Mouse (Mus musculus) kidney, adult 8-10 months (tissue): ENCODE results near the gene Gm40193.
"Not testable (repeated sequence)": the region's sequence is repeated elsewhere in the genome, so short reads cannot be mapped to it uniquely, and the experiment has no call there.

ENCODE experiments used
- DNase-seq, 2 experiments: peaks; one replicate each; pipeline ENCODE4 v3.0.0; 2022

Gene Gm40193

GRCm38 (mm10) chr11:70532839-70533238, at the start of gene Gm40193:
Gm40193 (minus strand) TSS chr11:70532939.
- DNase-seq: no peak

GRCm38 (mm10) chr11:70582196-70582595, 49.5 kb upstream of the Gm40193 start:
- DNase-seq: no peak

GRCm38 (mm10) chr11:70580921-70581320, 48.2 kb upstream of the Gm40193 start:
- no peak for DNase-seq

- no peak for DNase-seq
Measured at GRCm38 (mm10) chr11:70580358-70580720, 47.6 kb upstream of the Gm40193 start.

- no peak for DNase-seq
Measured at GRCm38 (mm10) chr11:70579710-70580357, 47.1 kb upstream of the Gm40193 start.

GRCm38 (mm10) chr11:70578962-70579361, 46.2 kb upstream of the Gm40193 start:
- no peak for DNase-seq

- DNase-seq: no peak
Measured at GRCm38 (mm10) chr11:70577201-70577600, 44.5 kb upstream of the Gm40193 start.

GRCm38 (mm10) chr11:70573872-70574271, 41.1 kb upstream of the Gm40193 start:
- no peak for DNase-seq

- no peak for DNase-seq
Measured at GRCm38 (mm10) chr11:70572348-70572902, 39.7 kb upstream of the Gm40193 start.

- no peak for DNase-seq
Measured at GRCm38 (mm10) chr11:70571641-70572040, 38.9 kb upstream of the Gm40193 start.

GRCm38 (mm10) chr11:70570614-70571013, 37.9 kb upstream of the Gm40193 start:
- not testable (repeated sequence) for DNase-seq

- no peak for DNase-seq
Measured at GRCm38 (mm10) chr11:70566586-70566985, 33.8 kb upstream of the Gm40193 start.

GRCm38 (mm10) chr11:70564276-70564873, 31.6 kb upstream of the Gm40193 start:
- peak; percentile 64 to 82 for DNase-seq

- DNase-seq: peak; percentile 45 to 60
Measured at GRCm38 (mm10) chr11:70563470-70564275, 30.9 kb upstream of the Gm40193 start.

- DNase-seq: no peak
Measured at GRCm38 (mm10) chr11:70562995-70563469, 30.3 kb upstream of the Gm40193 start.

GRCm38 (mm10) chr11:70562287-70562994, 29.7 kb upstream of the Gm40193 start, which contains the start of gene Mink1:
Mink1 (plus strand) TSS chr11:70562881.
- peak; percentile 91 to 94 for DNase-seq

GRCm38 (mm10) chr11:70561937-70562286, 29.2 kb upstream of the Gm40193 start:
- DNase-seq: no peak

- DNase-seq: peak in 1 of 2 experiments; percentile 23
Measured at GRCm38 (mm10) chr11:70557545-70557944, 24.8 kb upstream of the Gm40193 start.

- no peak for DNase-seq
Measured at GRCm38 (mm10) chr11:70553940-70554339, 21.2 kb upstream of the Gm40193 start.

GRCm38 (mm10) chr11:70551526-70551925, 18.8 kb upstream of the Gm40193 start:
- no peak for DNase-seq

GRCm38 (mm10) chr11:70544496-70544895, 11.8 kb upstream of the Gm40193 start:
- no peak for DNase-seq

- no peak for DNase-seq
Measured at GRCm38 (mm10) chr11:70541415-70541814, 8.7 kb upstream of the Gm40193 start.

GRCm38 (mm10) chr11:70540928-70541327, 8.2 kb upstream of the Gm40193 start:
- no peak for DNase-seq
